10 mouse cellular contexts compared by ENCODE assay signal in genomic region chr14:108791296-108791695, GRCm38 (mm10).
DNase-seq lines count a peak whose midpoint lies in the region; ATAC-seq and TF ChIP-seq lines count a peak whose summit lies in the region.
"Had no signal": no experiment of that assay in that cellular context is flagged by ENCODE, and none has a peak within 500 bp of the region (broad histone marks: within the 10 kb centered on the region; RNA-seq: fewer than 3 reads in every experiment).

No protein-coding gene starts in this region.

- no peak for ATAC-seq in intestine, postnatal 0 days

- intact Hi-C loops in left cerebral cortex, postnatal 10 days (cut with DNase I), result no loop called here

- H3K9ac ChIP-seq in intestine, postnatal 0 days (ENCODE audit: low read depth, low read length), result no peak overlapping the region
- H3K9ac ChIP-seq: liver, embryonic 13.5 days; neural tube, embryonic 13.5 days had no signal

- TF ChIP-seq CTCF in intestine, postnatal 0 days (IDR thresholded peaks at IDR 0.05; ENCODE audit: low read depth), result no peak

- peak; percentile 8 for DNase-seq in cerebellum, adult 8-10 months
- no peak for DNase-seq in cerebellum, adult 11-12 months
- DNase-seq in retina, adult 2 months (ENCODE audit: low read depth, low spot score), result peak; percentile 3
- no peak for DNase-seq in retina, embryonic 14.5 days (ENCODE audit: low spot score)
- peak; percentile 24 to 27 for DNase-seq in left cerebral cortex, postnatal 10 days (ENCODE audit: extremely low spot score in 1 of 2, low spot score in 2 of 2)
- no peak for DNase-seq in thymus, postnatal 25 days
- no peak for DNase-seq in lung, postnatal 14 days
- DNase-seq: liver, embryonic 13.5 days had no signal

- no peaks in the 10 kb centered on the region for H3K36me3 ChIP-seq in intestine, postnatal 0 days (ENCODE audit: control insufficient read depth, insufficient read depth)
- H3K36me3 ChIP-seq: liver, embryonic 13.5 days; neural tube, embryonic 13.5 days had no signal

- H3K27ac ChIP-seq in intestine, postnatal 0 days (ENCODE audit: low read depth, low read length), result no peak overlapping the region
- H3K27ac ChIP-seq: liver, embryonic 13.5 days; neural tube, embryonic 13.5 days had no signal

- H3K9me3 ChIP-seq in intestine, postnatal 0 days (ENCODE audit: control insufficient read depth), result no peaks in the 10 kb centered on the region
- H3K9me3 ChIP-seq: liver, embryonic 13.5 days; neural tube, embryonic 13.5 days had no signal

- H3K4me1 ChIP-seq in intestine, postnatal 0 days (replicated peaks; ENCODE audit: control insufficient read depth, insufficient read depth, low read length), result no peaks in the 10 kb centered on the region
- H3K4me1 ChIP-seq: liver, embryonic 13.5 days; neural tube, embryonic 13.5 days had no signal

- no peak overlapping the region for H3K4me2 ChIP-seq in intestine, postnatal 0 days (replicated peaks; ENCODE audit: low read depth)
- H3K4me2 ChIP-seq: liver, embryonic 13.5 days; neural tube, embryonic 13.5 days had no signal

- 18% methylated on average over 1 of the region's 1 CpGs for WGBS in intestine, postnatal 0 days

- H3K4me3 ChIP-seq in intestine, postnatal 0 days (ENCODE audit: low read depth, low read length), result no peak overlapping the region
- H3K4me3 ChIP-seq: liver, embryonic 13.5 days; neural tube, embryonic 13.5 days had no signal

- H3K27me3 ChIP-seq in intestine, postnatal 0 days (replicated peaks; ENCODE audit: control insufficient read depth, insufficient read depth, low read length), result no peaks in the 10 kb centered on the region
- H3K27me3 ChIP-seq: liver, embryonic 13.5 days; neural tube, embryonic 13.5 days had no signal

Comparison
In these comparisons a context has a peak if more than half of its experiments do, and no peak if none do; other contexts are left out.
1. DNase-seq: peak in cerebellum, adult 8-10 months (single experiment), retina, adult 2 months (single experiment) and left cerebral cortex, postnatal 10 days (2 of 2); none in cerebellum, adult 11-12 months (single experiment), retina, embryonic 14.5 days (single experiment), thymus, postnatal 25 days (single experiment) and lung, postnatal 14 days (single experiment).